Mouse (Mus musculus) ES-Bruce4 (cell line): Measurements from ENCODE around the gene Olfr960. TPM values are rescaled to one million over a fixed set of nuclear protein-coding genes. Genes with fewer than 3 reads are reported as not detected.

Source experiments
- H3K27ac ChIP-seq: 2 replicates; pipeline ENCODE4 v1.5.1; 2012; ENCODE audit warnings: low read length, inconsistent platforms; ENCODE audit not compliant: insufficient read depth
- H3K27me3 ChIP-seq: 2 replicates; pipeline ENCODE4 v1.6.1; 2012; ENCODE audit warnings: mild to moderate bottlenecking, low read length, inconsistent platforms; ENCODE audit not compliant: control insufficient read depth, poor library complexity, insufficient read depth, severe bottlenecking
- H3K36me3 ChIP-seq: 2 replicates; pipeline ENCODE4 v1.6.1; 2012; ENCODE audit warnings: inconsistent platforms, mild to moderate bottlenecking, low read length, moderate library complexity; ENCODE audit not compliant: control insufficient read depth, poor library complexity, insufficient read depth, severe bottlenecking
- H3K4me1 ChIP-seq: one replicate; pipeline ENCODE4 v1.8.1; 2011; ENCODE audit warnings: low read length; ENCODE audit not compliant: control insufficient read depth, insufficient read depth
- H3K4me3 ChIP-seq: 2 replicates; pipeline ENCODE4 v1.5.1; 2011; ENCODE audit warnings: low read depth, mild to moderate bottlenecking, low read length
- H3K9ac ChIP-seq: 2 replicates; pipeline ENCODE4 v1.6.1; 2012; ENCODE audit warnings: low read depth, mild to moderate bottlenecking, inconsistent platforms; ENCODE audit not compliant: poor library complexity, severe bottlenecking
- H3K9me3 ChIP-seq: replicated peaks from 2 replicates; pipeline ENCODE4 v1.6.1; 2012; ENCODE audit warnings: mild to moderate bottlenecking, low read length, inconsistent platforms; ENCODE audit not compliant: control insufficient read depth, poor library complexity, insufficient read depth, severe bottlenecking
- CTCF ChIP-seq: IDR thresholded peaks from one replicate; pipeline ENCODE4 v1.8.1; 2011; ENCODE audit warnings: low read depth, low read length
- EP300 ChIP-seq: IDR thresholded peaks from 2 replicates; pipeline ENCODE4 v1.6.1; 2011; ENCODE audit warnings: low read depth, low read length; ENCODE audit not compliant: insufficient read depth
- POLR2A ChIP-seq: IDR thresholded peaks from one replicate; pipeline ENCODE4 v1.8.1; 2011; ENCODE audit warnings: low read length; ENCODE audit not compliant: insufficient read depth
- polyA plus RNA-seq: library from polyadenylated mRNA; stranded (reverse); fragments of >200 nt; gene quantifications from 2 replicates; pipeline ENCODE4 v1.2.4, GENCODE M21; 2011; ENCODE audit warnings: low read depth; ENCODE audit not compliant: missing spikeins, insufficient read depth, insufficient read length

The Olfr960 gene
- polyA plus RNA-seq, 1 experiment: not detected

- no peaks in the 10 kb centered on the region for H3K36me3 ChIP-seq
- H3K9ac ChIP-seq: no peak within 1 kb of the TSS
- H3K4me3 ChIP-seq: 0 out of 2 replicates have a peak within 1 kb of the TSS, but pooled peaks have one; percentile 6
- H3K4me1 ChIP-seq: peaks cover 4% of the 10 kb centered on the region
- H3K27ac ChIP-seq: no peak within 1 kb of the TSS
- no peaks in the 10 kb centered on the region for H3K9me3 ChIP-seq
- TF ChIP-seq EP300: no peak
- TF ChIP-seq POLR2A: no peak
- TF ChIP-seq CTCF: no peak
- H3K27me3 ChIP-seq: no peaks in the 10 kb centered on the region; the same call in 1 of the 2 replicates
These were observed 17.1 kb upstream of the Olfr960 start, which contains the start of gene AW551984 for GRCm38 (mm10) chr9:39603999-39604453. Gene AW551984 (minus strand): TSS chr9:39604403.

GRCm38 (mm10) chr9:39608497-39608896, 12.7 kb upstream of the Olfr960 start:
- no peaks in the 10 kb centered on the region for H3K27me3 ChIP-seq
- peaks cover 1% of the 10 kb centered on the region for H3K4me1 ChIP-seq
- H3K4me3 ChIP-seq: no peak overlapping the region
- no peaks in the 10 kb centered on the region for H3K36me3 ChIP-seq
- no peak overlapping the region for H3K27ac ChIP-seq
- H3K9ac ChIP-seq: no peak overlapping the region
- TF ChIP-seq CTCF (no peak), EP300 (no peak)
- H3K9me3 ChIP-seq: no peaks in the 10 kb centered on the region

GRCm38 (mm10) chr9:39610355-39610754, 10.8 kb upstream of the Olfr960 start, which contains the start of gene Olfr148:
Gene Olfr148 (plus strand): TSS chr9:39610655.
- no peaks in the 10 kb centered on the region for H3K4me1 ChIP-seq
- no peak within 1 kb of the TSS for H3K4me3 ChIP-seq
- no peaks in the 10 kb centered on the region for H3K9me3 ChIP-seq
- no peaks in the 10 kb centered on the region for H3K36me3 ChIP-seq
- TF ChIP-seq EP300: no peak
- no peak for TF ChIP-seq CTCF
- no peak for TF ChIP-seq POLR2A
- H3K9ac ChIP-seq: no peak within 1 kb of the TSS
- no peaks in the 10 kb centered on the region for H3K27me3 ChIP-seq
- no peak within 1 kb of the TSS for H3K27ac ChIP-seq

GRCm38 (mm10) chr9:39611953-39612352, 9.2 kb upstream of the Olfr960 start:
- no peaks in the 10 kb centered on the region for H3K9me3 ChIP-seq
- no peak overlapping the region for H3K4me3 ChIP-seq
- H3K36me3 ChIP-seq: no peaks in the 10 kb centered on the region
- no peaks in the 10 kb centered on the region for H3K4me1 ChIP-seq
- H3K9ac ChIP-seq: no peak overlapping the region
- TF ChIP-seq POLR2A: no peak
- no peak for TF ChIP-seq CTCF
- no peak for TF ChIP-seq EP300
- no peaks in the 10 kb centered on the region for H3K27me3 ChIP-seq
- H3K27ac ChIP-seq: no peak overlapping the region

- TF ChIP-seq EP300: no peak
- no peak for TF ChIP-seq POLR2A
- no peak for TF ChIP-seq CTCF
- no peak overlapping the region for H3K4me3 ChIP-seq
These were observed 2.6 kb downstream of the Olfr960 start for GRCm38 (mm10) chr9:39623783-39624182.

GRCm38 (mm10) chr9:39624711-39625110, 3.5 kb downstream of the Olfr960 start:
- no peak for TF ChIP-seq POLR2A
- H3K27ac ChIP-seq: no peak overlapping the region
- no peaks in the 10 kb centered on the region for H3K9me3 ChIP-seq
- no peaks in the 10 kb centered on the region for H3K27me3 ChIP-seq
- H3K36me3 ChIP-seq: no peaks in the 10 kb centered on the region
- H3K4me3 ChIP-seq: no peak overlapping the region
- no peaks in the 10 kb centered on the region for H3K4me1 ChIP-seq
- H3K9ac ChIP-seq: no peak overlapping the region

More at GRCm38 (mm10) chr9:39623783-39624182, 2.6 kb downstream of the Olfr960 start:
- Histone ChIP-seq H3K27me3 (no peaks in the 10 kb centered on the region), H3K36me3 (no peaks in the 10 kb centered on the region), H3K27ac (no peak overlapping the region), H3K9me3 (no peaks in the 10 kb centered on the region), H3K4me1 (no peaks in the 10 kb centered on the region), H3K9ac (no peak overlapping the region)

- Histone ChIP-seq H3K4me1 (no peaks in the 10 kb centered on the region), H3K9me3 (no peaks in the 10 kb centered on the region), H3K27ac (no peak overlapping the region), H3K27me3 (no peaks in the 10 kb centered on the region), H3K4me3 (no peak overlapping the region), H3K36me3 (no peaks in the 10 kb centered on the region), H3K9ac (no peak overlapping the region)
- TF ChIP-seq CTCF (no peak), EP300 (no peak), POLR2A (no peak)
These were observed 7.9 kb downstream of the Olfr960 start for GRCm38 (mm10) chr9:39629069-39629468.
